Mouse (Mus musculus) thymus, adult 2 months (tissue): ENCODE results near the gene Ttc39d. TPM values are rescaled to one million over a fixed set of nuclear protein-coding genes. Genes with fewer than 3 reads are reported as not detected.
"Not testable (repeated sequence)": the region's sequence is repeated elsewhere in the genome, so short reads cannot be mapped to it uniquely, and the experiment has no call there.

Source experiments
- DNase-seq: peaks from one replicate; pipeline ENCODE4 v3.0.0; 2021
- H3K27ac ChIP-seq: fragments of 200-500 bp; 2 replicates; pipeline ENCODE4 v1.5.1; 2012; ENCODE audit warnings: low read length, control low read depth; ENCODE audit not compliant: control insufficient read depth, insufficient read depth
- H3K27me3 ChIP-seq: fragments of 200-500 bp; 2 replicates; pipeline ENCODE4 v1.6.1; 2012; ENCODE audit warnings: mild to moderate bottlenecking, low read length, moderate library complexity, mixed read lengths; ENCODE audit not compliant: control insufficient read depth, insufficient read depth
- H3K36me3 ChIP-seq: fragments of 200-500 bp; 2 replicates; pipeline ENCODE4 v1.6.1; 2012; ENCODE audit warnings: mild to moderate bottlenecking, low read length, moderate library complexity; ENCODE audit not compliant: control insufficient read depth, insufficient read depth
- H3K4me1 ChIP-seq: fragments of 200-500 bp; replicated peaks from 2 replicates; pipeline ENCODE4 v1.6.1; 2012; ENCODE audit warnings: low read length; ENCODE audit not compliant: control insufficient read depth, insufficient read depth
- H3K4me3 ChIP-seq: fragments of 200-500 bp; 2 replicates; pipeline ENCODE4 v1.5.1; 2012; ENCODE audit warnings: mild to moderate bottlenecking, low read length, control low read depth, moderate library complexity; ENCODE audit not compliant: control insufficient read depth, insufficient read depth
- CTCF ChIP-seq: fragments of 200-500 bp; IDR thresholded peaks from 2 replicates; pipeline ENCODE4 v1.5.1; 2012; ENCODE audit warnings: mild to moderate bottlenecking, control low read depth, low read length, moderate library complexity, borderline replicate concordance; ENCODE audit not compliant: control insufficient read depth, poor library complexity, insufficient read depth; ENCODE audit errors: extremely low read depth
- POLR2A ChIP-seq: fragments of 200-500 bp; IDR thresholded peaks from 2 replicates; pipeline ENCODE4 v1.6.1; 2012; ENCODE audit warnings: mild to moderate bottlenecking, low read length, control low read depth, moderate library complexity; ENCODE audit not compliant: control insufficient read depth, poor library complexity, insufficient read depth; ENCODE audit errors: extremely low read depth
- WGBS: fragments of 180-500 bp; shearing (Covaris S2); methylation state at CpG from one replicate; pipeline ENCODE4 v1.1.7; 2018; 5-methylcytosine and 5-hydroxymethylcytosine counted together
- polyA plus RNA-seq: library from polyadenylated mRNA; depleted of rRNA; stranded (reverse); fragments of >200 nt; gene quantifications from 2 replicates; pipeline ENCODE4 v1.2.3, GENCODE M21; 2012

Ttc39d gene
- polyA plus RNA-seq, 1 experiment, result not detected

- no peak overlapping the region for H3K4me3 ChIP-seq
- no peak for DNase-seq
- no peak overlapping the region for H3K27ac ChIP-seq
- TF ChIP-seq CTCF (no peak), POLR2A (no peak)
- H3K27me3 ChIP-seq, result no peaks in the 10 kb centered on the region
- H3K4me1 ChIP-seq, result no peaks in the 10 kb centered on the region; the same call in 1 of the 2 replicates
- H3K36me3 ChIP-seq, result no peaks in the 10 kb centered on the region
- 94% methylated on average over 2 of the region's 2 CpGs for WGBS
Measured at GRCm38 (mm10) chr17:80220131-80220530, 12.9 kb downstream of the Ttc39d start.

- 83% methylated on average over 9 of the region's 9 CpGs for WGBS
- TF ChIP-seq CTCF (no peak), POLR2A (no peak)
- DNase-seq, result no peak
Measured at GRCm38 (mm10) chr17:80221202-80221601, 13.9 kb downstream of the Ttc39d start.

DNA sequence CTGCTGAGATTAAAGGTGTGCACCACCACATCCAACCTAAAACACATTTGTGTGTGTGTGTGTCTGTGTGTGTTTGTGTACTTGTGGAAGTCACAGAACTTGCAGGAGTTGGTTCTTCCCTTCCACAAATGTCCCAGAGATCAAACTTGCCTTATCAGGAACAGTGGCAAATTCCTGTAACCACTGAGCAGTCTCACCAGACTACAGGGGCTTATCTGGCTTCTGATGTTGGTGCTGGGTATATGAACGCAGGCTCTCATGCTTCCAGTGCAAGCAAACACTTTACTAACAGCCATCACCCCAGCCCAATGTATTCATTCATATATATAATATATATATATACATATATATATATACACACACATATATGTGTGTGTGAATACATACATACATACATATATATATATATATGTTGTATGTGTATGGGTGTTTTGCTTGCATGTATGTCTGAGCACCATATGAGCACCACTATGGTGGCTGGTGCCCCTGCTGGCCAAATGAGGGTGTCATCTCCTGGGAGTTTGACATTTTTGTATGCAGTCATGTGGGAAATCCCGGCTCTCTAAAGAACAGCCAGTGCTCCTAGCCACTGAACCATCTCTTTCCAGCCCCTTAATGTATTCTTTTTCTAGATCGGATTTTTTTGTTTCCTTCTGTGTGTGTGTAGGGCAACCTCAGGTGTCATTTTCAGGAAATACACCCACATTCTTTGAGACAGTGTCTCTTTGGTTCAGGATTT lies 14.8 kb downstream of the Ttc39d start:
- Histone ChIP-seq H3K27me3 (no peaks in the 10 kb centered on the region), H3K36me3 (no peaks in the 10 kb centered on the region), H3K4me3 (no peak overlapping the region), H3K4me1 (no peaks in the 10 kb centered on the region; the same call in 1 of the 2 replicates), H3K27ac (no peak overlapping the region)
- TF ChIP-seq POLR2A, result no peak
- no peak for TF ChIP-seq CTCF
- 64% methylated on average over 3 of the region's 3 CpGs for WGBS
- peak; percentile 43 for DNase-seq

More at GRCm38 (mm10) chr17:80221202-80221601, 13.9 kb downstream of the Ttc39d start:
- no peak overlapping the region for H3K27ac ChIP-seq
- no peaks in the 10 kb centered on the region for H3K27me3 ChIP-seq
- no peak overlapping the region for H3K4me3 ChIP-seq
- H3K4me1 ChIP-seq, result no peaks in the 10 kb centered on the region; the same call in 1 of the 2 replicates
- H3K36me3 ChIP-seq, result no peaks in the 10 kb centered on the region

GRCm38 (mm10) chr17:80223829-80224228 lies 16.6 kb downstream of the Ttc39d start:
- Histone ChIP-seq H3K4me3 (peak overlapping the region; percentile 52), H3K27ac (no peak overlapping the region), H3K4me1 (no peaks in the 10 kb centered on the region; the same call in 1 of the 2 replicates), H3K36me3 (no peaks in the 10 kb centered on the region), H3K27me3 (no peaks in the 10 kb centered on the region)
- no peak for TF ChIP-seq CTCF
- no peak for TF ChIP-seq POLR2A
- DNase-seq, result no peak
- WGBS, result 7% methylated on average over 9 of the region's 9 CpGs

DNA sequence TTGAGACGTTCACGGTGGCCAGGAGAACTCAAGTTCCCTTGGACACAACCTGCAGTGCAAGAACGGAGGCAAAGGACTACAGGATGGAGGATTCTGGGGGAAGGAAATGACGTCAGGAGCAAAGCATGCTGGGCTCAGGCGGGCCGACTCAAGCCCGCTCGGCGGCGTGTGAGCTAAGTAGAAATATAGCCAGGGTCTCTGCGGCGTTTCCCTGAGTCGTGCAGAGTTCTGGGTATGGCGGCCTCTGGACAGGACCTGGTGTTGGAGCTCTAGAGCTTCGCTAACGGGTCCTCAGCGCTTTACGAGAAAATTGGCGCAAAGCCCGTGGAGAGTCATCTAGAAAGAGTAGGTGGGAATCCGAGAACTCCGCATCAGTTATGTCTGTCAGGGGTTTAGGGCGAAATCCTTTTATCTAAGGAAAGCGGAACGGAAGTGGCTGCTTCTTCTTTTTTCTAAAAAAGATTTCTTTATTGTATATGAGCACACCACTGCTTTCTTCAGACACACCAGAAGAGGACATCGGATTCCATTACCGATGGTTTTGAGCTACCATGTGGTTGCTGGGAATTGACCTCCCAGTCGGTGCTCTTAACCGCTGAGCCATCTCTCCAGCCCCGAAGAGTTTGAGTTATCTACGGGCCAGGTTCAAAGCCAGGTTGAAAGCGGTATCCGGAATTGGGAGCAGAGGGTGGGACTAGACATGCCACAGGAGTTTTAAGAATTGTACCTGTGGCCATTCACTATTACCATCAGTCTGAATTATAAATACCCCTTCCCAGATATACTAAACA lies 17.3 kb downstream of the Ttc39d start, which contains the start of gene Gemin6:
TSS of gene Gemin6 (plus strand) at position 116 of the 791 bp plus-strand sequence.
- DNase-seq, result peak; percentile 85
- Histone ChIP-seq H3K36me3 (no peaks in the 10 kb centered on the region), H3K27ac (peak within 1 kb of the TSS; percentile 71), H3K4me3 (peak within 1 kb of the TSS; percentile 52), H3K27me3 (no peaks in the 10 kb centered on the region), H3K4me1 (no peaks in the 10 kb centered on the region; the same call in 1 of the 2 replicates)
- under 1% methylated on average over 33 of the region's 33 CpGs for WGBS
- peak; percentile 68 for TF ChIP-seq POLR2A
- TF ChIP-seq CTCF, result no peak

- H3K27me3 ChIP-seq, H3K4me1 ChIP-seq, H3K27ac ChIP-seq, H3K36me3 ChIP-seq, DNase-seq, H3K4me3 ChIP-seq: not testable (repeated sequence)
- 31% methylated on average over 5 of the region's 5 CpGs for WGBS
Measured at GRCm38 (mm10) chr17:80225142-80225541, 17.9 kb downstream of the Ttc39d start.
